16 mouse cellular contexts compared by ENCODE assay signal in genomic region chr2:161835001-161835400, GRCm38 (mm10).
"Had no signal": no experiment of that assay in that cellular context is flagged by ENCODE, and none has a peak within 500 bp of the region (broad histone marks: within the 10 kb centered on the region; RNA-seq: fewer than 3 reads in every experiment).

No protein-coding gene starts in this region.

- H3K27me3 ChIP-seq: liver, embryonic 15.5 days; neural tube, embryonic 13.5 days had no signal

- H3K4me2 ChIP-seq: liver, embryonic 11.5 days; liver, embryonic 15.5 days; lung, embryonic 14.5 days; neural tube, embryonic 13.5 days had no signal

- H3K36me3 ChIP-seq: limb, embryonic 10.5 days; liver, embryonic 15.5 days; midbrain, embryonic 10.5 days; neural tube, embryonic 13.5 days had no signal

- H3K27ac ChIP-seq: limb, embryonic 10.5 days; liver, embryonic 15.5 days; midbrain, embryonic 10.5 days; neural tube, embryonic 13.5 days had no signal

- DNase-seq: kidney, adult 8-10 months; kidney, postnatal 36 days; lung, embryonic 14.5 days; lung, postnatal 10 days; lung, postnatal 4 days; retina, postnatal 1 day; right cerebral cortex, postnatal 4 days; spleen, adult 18-20 months; thymus, adult 2 months; thymus, postnatal 25 days had no signal

- H3K4me3 ChIP-seq: limb, embryonic 10.5 days; liver, embryonic 15.5 days; midbrain, embryonic 10.5 days; neural tube, embryonic 13.5 days had no signal

- H3K9me3 ChIP-seq: limb, embryonic 10.5 days; liver, embryonic 15.5 days; midbrain, embryonic 10.5 days; neural tube, embryonic 13.5 days had no signal

- H3K4me1 ChIP-seq: limb, embryonic 10.5 days; liver, embryonic 15.5 days; midbrain, embryonic 10.5 days; neural tube, embryonic 13.5 days had no signal

- ATAC-seq: midbrain, embryonic 16.5 days had no signal

- H3K9ac ChIP-seq: liver, embryonic 15.5 days; lung, embryonic 14.5 days; neural tube, embryonic 13.5 days had no signal
